Mouse (Mus musculus) intestine, embryonic 16.5 days (tissue): ENCODE results near the gene Prdm16. TPM values are rescaled to one million over a fixed set of nuclear protein-coding genes. Genes with fewer than 3 reads are reported as not detected.

Experiments used
- ATAC-seq: fragments of 200-750 bp; cut with Nextera tagmentation; 2 replicates; pipeline ENCODE4 v1.8.0; 2017; ENCODE audit warnings: moderate TSS enrichment, moderate library complexity
- H3K27ac ChIP-seq: fragments of 300-500 bp; sonication (generic); 2 replicates; pipeline ENCODE4 v1.5.1; 2014; ENCODE audit warnings: mild to moderate bottlenecking, low read length
- H3K27me3 ChIP-seq: fragments of 300-500 bp; sonication (generic); replicated peaks from 2 replicates; pipeline ENCODE4 v1.6.1; 2014; ENCODE audit warnings: low read length, control low read depth, mixed read lengths; ENCODE audit not compliant: control insufficient read depth, insufficient read depth
- H3K36me3 ChIP-seq: fragments of 300-500 bp; sonication (generic); 2 replicates; pipeline ENCODE4 v1.6.1; 2014; ENCODE audit warnings: low read length, control low read depth; ENCODE audit not compliant: control insufficient read depth, insufficient read depth
- H3K4me1 ChIP-seq: fragments of 300-500 bp; sonication (generic); 2 replicates; pipeline ENCODE4 v1.6.1; 2014; ENCODE audit warnings: low read length, control low read depth, mixed read lengths; ENCODE audit not compliant: control insufficient read depth, insufficient read depth
- H3K4me2 ChIP-seq: fragments of 300-500 bp; sonication (generic); 2 replicates; pipeline ENCODE4 v1.6.1; 2014; ENCODE audit warnings: low read depth, low read length, control low read depth
- H3K4me3 ChIP-seq: fragments of 300-500 bp; sonication (generic); 2 replicates; pipeline ENCODE4 v1.5.1; 2014; ENCODE audit warnings: mild to moderate bottlenecking, low read length
- H3K9ac ChIP-seq: fragments of 300-500 bp; sonication (generic); 2 replicates; pipeline ENCODE4 v1.6.1; 2014; ENCODE audit warnings: low read depth, low read length
- H3K9me3 ChIP-seq: fragments of 300-500 bp; sonication (generic); 2 replicates; pipeline ENCODE4 v1.6.1; 2016; ENCODE audit warnings: low read length, control low read depth; ENCODE audit not compliant: control insufficient read depth
- WGBS: fragments of 180-500 bp; shearing (Covaris S2); extraction: QIAGEN DNeasy Blood & Tissue Kit; methylation state at CpG from one replicate; pipeline ENCODE4 v1.1.7; 2014; 5-methylcytosine and 5-hydroxymethylcytosine counted together
- polyA plus RNA-seq: library from polyadenylated mRNA; unstranded; fragments of >200 nt; fragmentation: Nextera tagmentation; extraction: Ambion mirVana; gene quantifications from 2 replicates; pipeline ENCODE4 v1.2.1, GENCODE M21; 2015

Prdm16 gene
- polyA plus RNA-seq, 1 experiment from 2014 or later = 17.6 TPM

DNA sequence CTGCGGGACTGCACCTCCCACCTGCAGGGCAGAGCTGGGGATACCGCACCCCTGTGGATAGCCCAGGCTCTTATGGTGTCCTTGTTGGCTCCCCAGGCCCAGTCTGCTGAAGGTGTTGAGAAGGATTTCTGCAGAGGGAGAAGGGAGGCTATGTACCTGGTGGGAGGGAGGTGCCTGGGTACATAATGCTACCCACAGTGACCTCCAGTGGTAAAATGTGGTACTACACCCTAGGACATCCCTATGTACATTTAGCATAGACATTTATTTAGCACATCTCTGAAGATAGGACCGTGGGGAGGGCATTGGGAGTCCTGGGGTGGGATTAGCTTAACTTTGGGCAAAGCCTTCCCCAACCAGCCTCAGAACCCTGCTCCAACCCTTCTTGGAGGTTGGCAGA lies 363.7 kb downstream of the Prdm16 start:
- ATAC-seq = no peak; the same call in 1 of the 2 replicates
- 46% methylated on average over 3 of the region's 3 CpGs for WGBS
- Histone ChIP-seq H3K4me3 (no peak overlapping the region), H3K9ac (no peak overlapping the region), H3K4me1 (peaks cover 10% of the 10 kb centered on the region), H3K36me3 (no peaks in the 10 kb centered on the region), H3K9me3 (no peaks in the 10 kb centered on the region), H3K27me3 (no peaks in the 10 kb centered on the region), H3K27ac (no peak overlapping the region), H3K4me2 (no peak overlapping the region)

DNA sequence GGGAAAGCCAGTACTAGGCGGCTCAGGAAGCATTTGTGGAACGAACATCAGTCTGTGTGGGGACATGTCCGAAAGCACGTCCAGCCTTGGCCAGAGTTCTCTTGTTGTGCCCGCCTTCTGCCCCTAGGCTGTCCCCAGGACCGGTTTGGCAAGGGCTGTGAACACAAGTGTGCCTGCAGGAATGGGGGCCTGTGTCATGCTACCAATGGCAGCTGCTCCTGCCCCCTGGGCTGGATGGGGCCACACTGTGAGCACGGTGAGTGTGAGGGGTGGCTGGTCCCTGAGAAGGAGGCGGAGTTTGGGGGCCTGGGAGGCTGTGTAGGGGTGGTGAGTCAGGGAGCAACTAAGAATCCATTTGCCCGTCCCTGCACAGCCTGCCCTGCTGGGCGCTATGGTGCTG lies 367.2 kb downstream of the Prdm16 start:
- 40% methylated on average over 10 of the region's 10 CpGs for WGBS
- Histone ChIP-seq H3K4me1 (peaks cover 10% of the 10 kb centered on the region), H3K36me3 (no peaks in the 10 kb centered on the region), H3K27me3 (no peaks in the 10 kb centered on the region), H3K4me3 (no peak overlapping the region; the same call in none of the 2 replicates), H3K9ac (peak overlapping the region; percentile 21; the same call in 1 of the 2 replicates), H3K9me3 (no peaks in the 10 kb centered on the region), H3K27ac (no peak overlapping the region), H3K4me2 (0 out of 2 replicates have a peak overlapping the region, but pooled peaks have one; percentile 32)
- ATAC-seq = peak; percentile 78

GRCm38 (mm10) chr4:154267511-154267910 lies 369.2 kb downstream of the Prdm16 start:
- WGBS = 80% methylated on average over 6 of the region's 6 CpGs
- Histone ChIP-seq H3K27me3 (no peaks in the 10 kb centered on the region), H3K27ac (no peak overlapping the region), H3K4me2 (no peak overlapping the region), H3K9me3 (no peaks in the 10 kb centered on the region), H3K4me3 (no peak overlapping the region), H3K4me1 (peaks cover 10% of the 10 kb centered on the region), H3K9ac (no peak overlapping the region), H3K36me3 (peaks cover 4% of the 10 kb centered on the region)
- ATAC-seq = no peak

Other genes starting within 250 kb of the Prdm16 start
- not detected in 2 replicates for gene Actrt2, start 31.0 kb upstream of the Prdm16 start, polyA plus RNA-seq
- gene Ttc34, start 200.6 kb upstream of the Prdm16 start, polyA plus RNA-seq = 0.06 and 0.12 TPM in 2 replicates
- gene Mmel1, start 232.7 kb upstream of the Prdm16 start, polyA plus RNA-seq = 0.10 and 0.39 TPM in 2 replicates